Mouse (Mus musculus) erythroblast, embryonic 14.5 days (primary cell): ENCODE results near the gene Mks1.

Experiments
- GATA1 ChIP-seq: IDR thresholded peaks from 2 replicates; pipeline ENCODE4 v1.6.1; 2012; ENCODE audit warnings: low read length, inconsistent platforms, mixed read lengths
- TAL1 ChIP-seq: IDR thresholded peaks from 3 replicates; pipeline ENCODE4 v1.6.1; 2012; ENCODE audit warnings: low read length, inconsistent platforms, mixed read lengths

- no peak for TF ChIP-seq GATA1
- no peak for TF ChIP-seq TAL1
These were observed at the start of gene Mks1 for GRCm38 (mm10) chr11:87852690-87853596.
